ENCODE assay signal across 9 mouse cellular contexts in genomic region chr5:74432879-74433539, GRCm38 (mm10).
DNase-seq lines count a peak whose midpoint lies in the region; ATAC-seq lines count a peak whose summit lies in the region.
"Had no signal": no experiment of that assay in that cellular context is flagged by ENCODE, and none has a peak within 500 bp of the region (broad histone marks: within the 10 kb centered on the region; RNA-seq: fewer than 3 reads in every experiment).

No protein-coding gene starts in this region.

- WGBS in midbrain, embryonic 10.5 days, result 58% methylated on average over 14 of the region's 14 CpGs

- H3K4me3 ChIP-seq in midbrain, embryonic 10.5 days, result peak overlapping the region; percentile 27; the same call in 1 of the 2 replicates

- peaks cover 18% of the 10 kb centered on the region for H3K4me1 ChIP-seq in midbrain, embryonic 10.5 days
- H3K4me1 ChIP-seq: megakaryocyte, embryonic 14.5 days had no signal

- no peaks in the 10 kb centered on the region for H3K9me3 ChIP-seq in midbrain, embryonic 10.5 days (replicated peaks)
- H3K9me3 ChIP-seq: megakaryocyte, embryonic 14.5 days had no signal

- no peaks in the 10 kb centered on the region for H3K36me3 ChIP-seq in midbrain, embryonic 10.5 days

- 0 out of 2 replicates have a peak, but pooled peaks have one; percentile 19 for ATAC-seq in common myeloid progenitor, adult 5-6 weeks (replicated peaks; ENCODE audit: low read depth, poor library complexity, severe bottlenecking)

- DNase-seq in MN1 (ENCODE audit: low spot score), result peak; percentile 68
- DNase-seq in forelimb bud, embryonic 11.5 days (ENCODE audit: low read depth, low spot score), result peak; percentile 91
- no peak for DNase-seq in midbrain, embryonic 10.5 days (ENCODE audit: low spot score)
- DNase-seq in frontal cortex, postnatal 10 days (ENCODE audit: low spot score in 2 of 2), result no peak
- no peak for DNase-seq in cerebellum, postnatal 36 days
- no peak for DNase-seq in heart, postnatal 36 days
- no peak for DNase-seq in gastrocnemius, adult 18-20 months (ENCODE audit: low spot score)

- 0 out of 2 replicates have a peak overlapping the region, but pooled peaks have one; percentile 9 for H3K27ac ChIP-seq in midbrain, embryonic 10.5 days (replicated peaks)

- intact Hi-C loops in heart, postnatal 36 days (cut with DNase I), result loop anchor here (5.0 to 10.0 kb wide), 4 partner anchors 179 to 578 kb away; no protein-coding TSS in a partner anchor

- H3K27me3 ChIP-seq in midbrain, embryonic 10.5 days (ENCODE audit: low read depth, poor library complexity, severe bottlenecking), result no peaks in the 10 kb centered on the region
- H3K27me3 ChIP-seq: megakaryocyte, embryonic 14.5 days had no signal

Comparison
In these comparisons a context has a peak if more than half of its experiments do, and no peak if none do; other contexts are left out.
1. DNase-seq: peak in MN1 (single experiment) and forelimb bud, embryonic 11.5 days (single experiment); none in midbrain, embryonic 10.5 days (single experiment), frontal cortex, postnatal 10 days (0 of 2), cerebellum, postnatal 36 days (0 of 2), heart, postnatal 36 days (0 of 2) and gastrocnemius, adult 18-20 months (single experiment).